Mouse (Mus musculus) kidney, adult 8-10 months (tissue): Measurements from ENCODE around the gene Tigar.
A peak's percentile ranks its signal among the peaks of the same experiment; 100 is the strongest.

Source experiments
- DNase-seq, 2 experiments: peaks; one replicate each; pipeline ENCODE4 v3.0.0; 2022

Gene Tigar

GRCm38 (mm10) chr6:127079867-127080731 lies 29.3 kb downstream of the Tigar start:
- DNase-seq: peak in 1 of 2 experiments; percentile 12

- DNase-seq: no peak
Observed at GRCm38 (mm10) chr6:127072817-127073216, 36.5 kb downstream of the Tigar start, which contains the start of gene Fgf23. Gene Fgf23 (plus strand): TSS chr6:127072902.

GRCm38 (mm10) chr6:127064815-127065214 lies 44.5 kb downstream of the Tigar start:
- no peak for DNase-seq

- DNase-seq: no peak
Observed at GRCm38 (mm10) chr6:127063915-127064314, 45.4 kb downstream of the Tigar start.

GRCm38 (mm10) chr6:127059975-127060374 lies 49.4 kb downstream of the Tigar start:
- DNase-seq: no peak

- no peak for DNase-seq
Observed at GRCm38 (mm10) chr6:127056990-127057588, 52.3 kb downstream of the Tigar start.

GRCm38 (mm10) chr6:127050847-127051246 lies 58.5 kb downstream of the Tigar start:
- no peak for DNase-seq

- no peak for DNase-seq
Observed at GRCm38 (mm10) chr6:127044909-127045308, 64.4 kb downstream of the Tigar start.
